Mouse (Mus musculus): Measurements from ENCODE around the gene Olfr1396. TPM values are rescaled to one million over a fixed set of nuclear protein-coding genes. Genes with fewer than 3 reads are reported as not detected.

Gene Olfr1396
- total RNA-seq (2015; ENCODE audit: low replicate concordance) (not detected in 2 replicates), total RNA-seq (2017; ENCODE audit: low replicate concordance) (not detected in 2 replicates)

DNA sequence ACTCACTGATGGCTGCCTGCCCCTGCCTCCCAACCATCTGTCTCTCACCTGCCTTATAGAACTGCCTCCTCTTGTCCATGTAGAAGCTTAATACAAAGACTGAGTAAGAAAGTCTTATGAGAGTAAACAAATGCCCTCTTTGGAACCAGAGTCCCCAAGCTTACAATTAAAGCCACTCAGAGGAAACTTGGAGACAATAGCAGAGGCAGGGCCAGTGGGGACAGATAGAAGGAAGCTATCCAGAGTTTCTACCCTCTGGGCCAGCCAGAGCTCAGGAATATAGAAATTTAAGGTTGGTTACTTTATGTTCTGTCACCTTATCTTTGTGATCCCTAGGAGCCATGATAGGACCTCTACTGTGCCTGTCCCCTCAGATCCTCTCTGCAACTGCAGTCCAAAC lies at the start of gene Olfr1396:
TSS of gene Olfr1396 (minus strand) at position 101 of the 400 bp plus-strand sequence.
- ATAC-seq (replicated peaks; ENCODE audit: low FRiP score, poor library complexity, severe bottlenecking) = no peak

DNA sequence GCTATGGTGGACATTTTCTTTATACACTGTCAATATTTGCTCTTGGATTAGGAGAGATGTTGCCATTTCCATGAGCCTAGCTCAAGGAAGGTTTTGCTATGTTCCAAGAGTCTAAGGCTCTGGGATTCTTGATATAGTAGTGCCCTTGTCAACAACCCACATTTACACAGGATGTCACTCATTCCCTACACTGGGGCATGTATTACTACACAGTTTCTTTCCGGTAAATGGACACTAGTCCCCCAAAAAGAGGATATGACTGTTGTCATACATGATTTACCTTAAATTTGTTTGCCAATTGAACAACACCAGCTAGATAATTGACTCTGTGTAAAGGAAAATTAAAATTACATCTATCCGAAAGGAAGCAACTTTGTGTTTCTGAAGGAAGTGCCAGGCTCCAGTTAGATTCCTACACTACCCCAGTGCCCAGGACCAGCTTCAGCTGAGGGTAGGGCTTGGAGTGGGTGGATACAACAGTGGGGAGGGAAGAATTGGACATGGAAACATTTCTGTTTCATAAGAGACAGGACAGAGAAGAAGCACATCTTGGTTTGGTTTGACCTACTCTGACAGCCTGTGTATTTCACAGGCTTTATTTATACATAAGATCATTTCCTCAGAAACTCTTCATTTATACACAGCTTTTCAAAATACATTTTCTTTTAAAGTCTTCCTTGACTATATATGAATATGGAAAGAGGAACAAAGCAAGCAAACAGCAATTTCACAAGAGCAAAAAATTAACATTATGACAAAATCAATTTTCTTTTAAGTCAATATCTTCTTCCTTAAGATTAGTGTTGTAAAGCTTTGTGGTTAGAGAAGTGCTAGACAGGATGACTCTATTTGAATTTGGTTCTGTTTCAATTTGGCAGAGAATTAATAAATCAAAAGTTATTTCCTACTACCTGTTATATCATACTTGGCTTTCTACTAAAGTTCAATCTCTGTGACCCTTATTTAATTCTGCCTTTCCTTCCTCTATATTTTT lies 42.4 kb upstream of the Olfr1396 start:
- ATAC-seq (replicated peaks; ENCODE audit: low FRiP score, poor library complexity, severe bottlenecking) = no peak

DNA sequence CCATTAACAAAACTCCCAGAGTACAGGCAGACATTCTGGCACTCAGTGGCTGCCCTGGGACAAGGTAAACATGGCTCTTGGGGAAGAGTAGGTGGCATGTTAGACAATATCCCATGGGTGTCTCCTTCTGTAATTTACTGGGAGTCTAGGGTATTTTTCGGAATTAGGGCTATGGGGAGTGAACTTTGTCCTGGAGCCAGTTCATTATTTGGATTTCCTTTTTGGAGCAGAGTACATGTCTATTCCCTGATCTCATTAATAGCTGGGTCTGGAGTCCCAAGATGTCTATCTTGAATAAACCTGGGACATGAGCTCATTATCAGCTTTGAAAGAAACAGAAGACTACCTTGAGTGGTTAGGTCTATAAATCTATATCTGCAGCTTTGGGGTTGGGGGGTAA lies 39.4 kb upstream of the Olfr1396 start, which contains the start of gene Olfr1394:
TSS of gene Olfr1394 (plus strand) at position 301 of the 400 bp plus-strand sequence.
- no peak for ATAC-seq (replicated peaks; ENCODE audit: low FRiP score, poor library complexity, severe bottlenecking)

DNA sequence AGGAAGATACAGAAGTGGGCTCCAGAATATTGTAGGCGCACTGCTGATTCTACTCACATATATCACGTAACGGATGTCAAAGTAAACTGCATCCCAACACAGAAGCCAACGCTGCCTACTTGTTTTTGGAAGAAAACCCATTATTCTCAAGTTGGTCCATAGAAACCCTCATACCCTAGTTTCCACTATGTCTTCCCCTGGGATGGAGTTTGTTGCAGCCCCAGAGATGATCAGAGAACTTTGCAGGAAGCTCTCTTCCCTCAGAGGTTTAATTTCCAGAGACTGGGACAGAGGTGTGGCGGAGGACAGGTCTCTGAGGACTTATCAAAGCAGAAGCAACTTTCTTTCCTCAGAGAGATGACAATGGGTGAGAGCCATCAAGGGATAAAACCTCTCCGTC lies 27.3 kb upstream of the Olfr1396 start, which contains the start of gene Olfr1395:
TSS of gene Olfr1395 (plus strand) at position 301 of the 400 bp plus-strand sequence.
- no peak for ATAC-seq (replicated peaks; ENCODE audit: low FRiP score, poor library complexity, severe bottlenecking)

DNA sequence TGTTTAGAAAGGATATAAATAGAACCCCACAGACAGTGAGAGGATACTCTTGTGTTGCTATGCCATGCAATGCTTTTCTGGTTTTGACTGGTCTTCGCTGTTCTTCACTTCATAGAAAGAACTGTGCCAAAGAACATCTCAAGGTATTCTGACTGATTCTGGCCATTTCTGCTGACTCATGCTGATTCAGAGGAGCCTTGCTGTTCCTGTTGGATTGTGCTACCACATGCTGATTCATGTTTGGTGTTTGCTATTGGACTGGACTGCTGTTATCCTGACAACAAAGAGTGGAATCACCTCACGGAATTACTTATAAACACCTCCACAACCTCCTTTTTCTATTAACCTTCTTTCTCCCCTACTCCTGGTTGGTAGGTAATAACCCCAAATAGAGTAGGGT lies 9.5 kb upstream of the Olfr1396 start:
- ATAC-seq (replicated peaks; ENCODE audit: low FRiP score, poor library complexity, severe bottlenecking) = peak; percentile 70

DNA sequence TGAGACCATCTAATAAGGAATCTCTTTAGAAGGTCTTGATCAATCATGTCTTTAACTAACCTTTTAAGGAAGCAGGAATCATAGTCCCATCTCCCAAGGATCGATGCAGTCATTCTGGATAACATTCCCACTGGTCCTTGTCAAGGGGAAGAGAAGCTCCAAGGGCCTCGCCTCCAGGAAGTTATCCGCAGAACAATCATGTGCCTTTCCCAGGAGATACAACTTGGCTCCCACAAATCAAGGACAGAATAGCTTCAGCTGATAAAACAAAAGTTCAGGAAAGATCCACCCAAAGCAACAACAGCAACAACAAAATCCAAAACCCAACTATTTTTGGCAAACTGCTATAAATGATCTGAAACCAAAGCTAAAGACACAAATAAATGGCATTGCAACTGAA lies 5.0 kb upstream of the Olfr1396 start:
- no peak for ATAC-seq (replicated peaks; ENCODE audit: low FRiP score, poor library complexity, severe bottlenecking)

DNA sequence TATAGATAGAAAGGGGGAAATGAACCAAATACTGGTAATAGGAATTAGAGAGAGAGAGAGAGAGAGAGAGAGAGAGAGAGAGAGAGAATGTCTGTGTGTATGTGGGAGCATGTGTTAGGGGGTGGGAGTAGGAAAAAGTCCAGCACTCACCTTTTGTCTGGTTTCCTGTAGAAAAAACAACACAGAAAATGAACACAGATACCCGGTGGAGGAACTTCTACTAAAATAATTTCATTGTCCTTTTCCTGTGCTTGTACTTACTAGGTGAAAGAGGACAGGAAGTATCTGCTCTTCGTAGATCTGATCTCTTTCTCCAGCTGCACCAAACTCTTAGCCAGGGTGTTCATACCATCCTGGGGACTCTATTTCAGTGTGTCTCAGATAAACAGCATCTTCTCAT lies 516 bp downstream of the Olfr1396 start:
- ATAC-seq (replicated peaks; ENCODE audit: low FRiP score, poor library complexity, severe bottlenecking) = no peak

DNA sequence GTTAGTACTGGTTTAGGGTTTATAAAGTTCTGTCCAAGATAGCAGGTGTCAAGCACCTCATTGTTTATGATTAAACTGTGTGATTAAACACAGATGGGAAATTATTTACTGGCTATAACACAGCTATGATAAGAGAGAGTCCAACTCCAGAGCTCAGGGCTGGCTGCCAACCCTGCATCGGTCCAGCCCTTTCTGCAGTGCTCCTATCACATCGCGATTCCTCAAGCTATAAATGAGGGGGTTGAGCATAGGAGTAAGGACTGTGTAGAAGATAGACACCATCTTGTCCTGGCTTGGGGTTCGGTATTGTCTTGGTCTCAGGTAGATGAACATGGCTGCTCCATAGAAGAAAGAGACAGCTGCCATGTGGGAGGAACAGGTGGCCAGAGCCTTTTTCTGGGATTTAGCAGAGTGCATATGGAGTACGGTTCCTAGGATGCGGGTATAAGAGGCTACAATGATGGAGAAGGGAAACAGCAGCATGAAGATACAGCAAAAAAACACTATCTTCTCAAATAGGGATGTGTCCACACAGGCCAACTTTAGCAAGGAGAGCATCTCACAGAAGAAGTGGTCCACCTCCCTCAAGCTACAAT lies 2.0 kb downstream of the Olfr1396 start:
- no peak for ATAC-seq (replicated peaks; ENCODE audit: low FRiP score, poor library complexity, severe bottlenecking)

DNA sequence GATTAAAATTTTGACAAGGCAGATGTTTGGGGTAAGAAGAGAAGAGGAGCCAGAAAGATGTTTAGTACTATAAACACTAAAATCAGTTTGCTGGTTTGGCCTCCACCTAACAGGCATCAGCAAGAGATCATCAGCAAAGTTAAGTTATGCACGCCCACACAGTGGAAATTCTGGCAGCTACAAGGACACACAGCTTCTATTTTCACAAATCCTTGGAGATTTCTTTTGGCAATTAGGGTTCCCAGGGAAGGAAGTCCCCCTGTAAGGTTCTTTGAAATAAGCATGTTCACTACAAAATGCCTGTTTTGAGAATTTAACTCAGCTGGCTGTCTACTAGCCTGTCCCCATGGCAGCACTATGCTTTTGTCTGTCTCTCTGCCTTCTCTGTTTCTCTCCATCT lies 3.7 kb downstream of the Olfr1396 start:
- no peak for ATAC-seq (replicated peaks; ENCODE audit: low FRiP score, poor library complexity, severe bottlenecking)

DNA sequence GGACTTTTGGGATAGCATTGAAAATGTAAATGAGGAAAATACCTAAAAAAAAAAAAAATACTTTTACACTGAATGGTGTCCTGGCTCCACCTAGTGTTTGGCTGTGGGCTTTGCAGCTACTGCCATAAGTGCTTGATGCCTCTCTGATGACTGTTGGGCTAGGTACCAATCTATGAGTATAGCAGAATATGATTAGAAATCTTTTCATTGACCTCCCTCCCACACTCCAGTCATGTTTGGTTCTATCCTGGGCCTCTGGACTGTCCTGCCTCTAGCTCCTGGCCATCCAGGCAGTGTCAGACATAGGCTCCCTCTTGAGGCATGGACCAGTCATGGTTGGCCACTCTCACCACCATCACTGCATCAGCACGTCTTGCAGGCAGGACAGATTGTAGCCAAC lies 5.8 kb downstream of the Olfr1396 start:
- peak; percentile 75 for ATAC-seq (replicated peaks; ENCODE audit: low FRiP score, poor library complexity, severe bottlenecking)

DNA sequence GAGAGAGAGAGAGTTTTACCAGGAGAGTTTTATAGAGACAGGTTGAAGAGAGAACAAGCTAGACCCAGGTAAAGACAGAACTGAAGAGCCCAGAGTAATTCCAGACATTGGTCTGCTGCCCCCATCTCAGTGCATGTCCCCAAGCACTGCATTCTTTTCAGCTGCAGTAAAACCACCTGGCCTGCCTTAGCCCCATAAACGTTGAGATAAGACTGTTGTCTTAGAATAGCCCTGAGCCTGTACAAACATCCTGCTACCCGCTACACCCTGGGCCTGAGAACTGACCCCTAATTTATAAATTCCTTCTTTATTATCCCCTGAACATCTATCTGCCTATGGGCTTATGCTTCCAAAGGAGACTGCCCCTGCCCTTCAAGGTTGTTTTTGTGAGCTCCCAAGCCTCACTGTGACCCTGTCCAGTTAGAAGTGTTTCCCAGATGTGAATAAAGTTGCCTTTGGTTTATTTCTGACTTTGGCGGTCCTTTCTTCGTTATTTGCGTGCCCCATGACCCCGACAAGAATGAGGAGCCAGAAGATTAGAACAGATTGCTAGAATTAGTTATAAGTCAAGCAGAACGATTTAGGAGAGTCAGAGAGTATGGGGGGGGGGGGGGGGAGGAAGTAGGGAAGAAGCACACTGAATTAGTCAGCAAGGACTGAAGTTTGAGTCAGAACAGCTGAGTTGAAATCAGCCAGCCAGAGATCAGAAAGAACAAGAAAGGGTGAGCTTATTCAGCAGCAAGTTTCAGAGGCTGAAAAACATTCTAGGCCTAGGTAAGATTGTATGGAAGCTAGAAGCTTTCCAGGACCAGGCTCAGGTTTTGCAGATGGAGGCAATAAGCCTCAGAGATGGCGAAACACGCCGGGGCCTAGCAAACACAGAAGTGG lies 6.8 kb downstream of the Olfr1396 start:
- no peak for ATAC-seq (replicated peaks; ENCODE audit: low FRiP score, poor library complexity, severe bottlenecking)

DNA sequence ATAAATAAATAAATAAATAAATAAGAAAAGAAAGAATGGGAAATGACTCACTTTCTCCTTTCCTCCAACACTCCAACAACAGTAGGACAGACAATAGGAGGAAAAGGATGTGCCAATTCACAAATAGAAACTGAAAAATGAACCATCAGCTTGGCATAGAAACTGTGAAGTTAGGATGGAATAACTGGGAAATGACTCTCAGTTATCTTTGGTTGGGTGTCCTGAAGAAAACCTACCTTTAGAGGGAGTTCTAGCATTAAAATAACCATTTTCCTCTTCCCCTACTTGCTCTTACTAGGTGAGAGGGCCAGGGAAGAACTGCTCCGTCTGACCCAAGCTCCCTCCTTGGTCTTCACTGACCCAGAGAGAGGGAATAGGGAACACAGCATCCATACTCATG lies 8.9 kb downstream of the Olfr1396 start:
- ATAC-seq (replicated peaks; ENCODE audit: low FRiP score, poor library complexity, severe bottlenecking) = no peak

DNA sequence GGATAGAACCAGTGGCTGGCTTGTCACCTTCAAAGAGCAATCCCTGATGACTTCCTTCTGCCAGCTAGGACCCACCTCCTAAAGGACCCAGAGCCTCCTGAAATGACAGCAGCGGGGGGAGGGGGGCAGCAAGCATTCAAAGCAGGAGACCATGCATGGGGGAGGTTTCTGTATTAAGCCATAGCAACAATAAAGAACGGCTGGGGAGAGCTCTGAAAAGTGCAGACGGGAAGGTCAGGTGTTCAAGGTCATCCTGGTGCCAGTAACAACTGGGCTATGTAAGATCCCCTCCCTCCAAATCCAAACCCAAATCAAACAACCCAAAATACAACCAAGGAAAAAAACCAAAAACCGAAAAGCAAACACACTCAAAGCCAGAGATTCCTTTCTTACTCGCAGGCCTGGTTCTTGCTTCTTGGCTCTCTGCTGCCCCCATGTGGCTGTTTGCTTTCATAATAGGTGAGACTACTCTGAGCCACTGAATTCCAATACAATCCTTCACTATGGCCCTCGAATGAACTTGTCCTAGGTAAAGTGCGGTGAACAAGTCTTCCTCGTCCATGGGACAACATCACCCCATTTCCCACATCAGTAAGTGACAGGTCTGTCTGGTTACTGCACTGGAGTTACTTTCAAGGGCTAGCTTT lies 11.5 kb downstream of the Olfr1396 start:
- ATAC-seq (replicated peaks; ENCODE audit: low FRiP score, poor library complexity, severe bottlenecking) = peak; percentile 73

DNA sequence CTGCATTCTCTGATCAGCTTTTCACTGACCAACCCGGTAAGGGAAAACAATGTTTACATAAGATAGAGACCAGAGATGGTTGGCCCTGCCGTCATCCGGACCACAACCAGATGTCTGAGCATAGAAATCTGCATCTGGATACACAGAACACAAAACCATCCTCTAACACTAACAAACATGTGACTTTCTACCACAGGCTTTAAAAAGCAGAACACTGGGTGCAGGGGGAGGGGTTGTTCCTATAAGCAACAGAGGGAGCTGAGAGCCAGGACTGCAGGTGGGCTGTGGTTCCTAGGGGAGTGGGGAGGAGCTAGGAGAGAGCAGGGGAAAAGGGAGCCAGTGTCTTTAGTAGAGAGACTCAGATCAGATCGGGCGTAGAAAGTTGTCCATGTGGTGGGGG lies 13.2 kb downstream of the Olfr1396 start:
- no peak for ATAC-seq (replicated peaks; ENCODE audit: low FRiP score, poor library complexity, severe bottlenecking)

DNA sequence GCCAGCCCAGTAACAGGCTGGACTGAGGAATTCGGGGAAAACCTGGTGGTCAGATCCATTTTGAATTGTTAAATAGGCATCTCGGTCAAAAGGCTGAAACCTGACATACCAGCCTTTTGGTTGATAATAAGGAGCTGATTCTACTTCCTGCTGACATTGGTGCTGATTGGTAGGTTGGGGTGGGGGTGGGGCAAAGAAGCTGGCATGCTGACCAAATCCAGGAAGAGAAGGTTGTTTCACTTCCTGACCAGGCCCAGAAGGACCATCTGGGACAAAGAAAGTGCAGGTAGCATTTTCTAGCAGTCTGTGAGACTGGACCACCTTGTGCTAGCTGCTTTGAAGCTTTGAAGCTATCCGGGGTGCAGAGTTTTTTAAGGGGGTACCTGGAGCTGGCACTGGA lies 14.3 kb downstream of the Olfr1396 start:
- peak; percentile 80 for ATAC-seq (replicated peaks; ENCODE audit: low FRiP score, poor library complexity, severe bottlenecking)

DNA sequence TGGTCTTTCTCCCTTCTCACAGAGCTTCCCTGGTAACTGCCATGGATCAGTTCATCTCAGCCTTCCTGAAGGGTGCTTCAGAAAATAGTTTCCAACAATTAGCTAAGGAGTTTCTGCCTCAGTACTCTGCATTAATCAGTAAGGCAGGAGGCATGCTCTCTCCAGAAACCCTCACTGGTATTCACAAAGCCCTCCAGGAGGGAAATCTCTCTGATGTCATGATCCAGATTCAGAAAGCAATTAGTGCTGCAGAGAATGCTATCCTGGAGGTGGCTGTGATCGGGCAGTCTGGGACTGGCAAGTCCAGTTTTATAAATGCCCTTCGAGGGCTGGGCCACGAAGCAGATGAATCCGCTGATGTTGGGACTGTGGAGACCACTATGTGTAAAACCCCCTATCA lies 19.3 kb downstream of the Olfr1396 start:
- ATAC-seq (replicated peaks; ENCODE audit: low FRiP score, poor library complexity, severe bottlenecking) = no peak

DNA sequence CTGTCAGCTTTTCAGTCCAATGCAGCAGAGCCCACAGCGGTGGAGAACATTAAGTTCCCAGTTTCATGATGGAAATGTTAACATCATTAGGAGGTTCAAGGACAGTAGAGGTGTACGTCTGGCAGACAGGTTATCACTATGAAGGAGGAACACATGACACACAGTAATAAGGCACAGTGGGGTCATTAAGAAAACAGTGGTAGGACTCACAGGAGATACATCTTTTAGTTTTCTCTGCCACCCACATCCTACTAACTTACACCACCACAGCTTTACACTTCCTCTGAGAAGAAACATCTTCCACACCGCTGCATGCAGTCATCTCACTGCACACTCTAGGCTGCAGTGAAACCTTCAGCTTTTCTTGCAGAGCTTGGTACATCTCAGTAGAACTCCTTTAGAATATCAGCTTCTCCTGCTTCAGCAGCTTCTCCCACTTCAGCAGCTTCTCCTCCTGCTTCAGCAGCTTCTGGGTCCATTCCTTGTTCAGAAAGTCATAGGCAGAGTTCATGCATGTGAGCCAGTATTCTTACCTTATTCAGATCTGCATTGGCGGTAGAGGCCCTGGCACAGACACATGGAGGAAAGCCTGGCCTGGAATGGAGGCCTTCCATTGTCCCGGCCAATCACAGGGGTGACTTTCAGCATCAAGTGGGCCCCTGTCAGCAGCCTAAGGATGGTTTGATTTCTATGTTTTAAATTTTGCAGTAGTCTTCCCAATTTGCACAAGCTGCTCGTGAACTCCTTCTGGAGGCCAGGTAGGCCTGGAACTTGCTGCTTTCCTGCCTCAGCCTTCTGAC lies 20.6 kb downstream of the Olfr1396 start:
- ATAC-seq (replicated peaks; ENCODE audit: low FRiP score, poor library complexity, severe bottlenecking) = no peak

DNA sequence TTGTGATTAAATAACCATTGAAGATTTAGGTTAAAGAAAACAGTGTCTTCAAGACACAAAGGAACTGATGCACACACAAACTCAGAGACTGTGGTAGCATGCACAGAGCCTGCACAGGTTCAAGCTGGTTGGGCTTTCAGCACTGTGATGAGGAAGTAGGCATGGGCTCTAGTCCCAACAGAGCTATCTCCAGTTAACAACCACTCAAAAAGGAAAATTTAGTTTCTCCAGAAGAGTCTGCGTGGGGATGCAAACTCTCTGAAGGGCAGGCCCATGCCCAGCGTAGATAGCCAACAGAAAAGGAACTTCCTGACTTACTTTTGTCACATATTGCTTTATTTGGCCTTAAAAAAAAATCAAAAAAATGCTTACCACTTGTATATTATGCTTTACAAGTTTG lies 21.9 kb downstream of the Olfr1396 start:
- no peak for ATAC-seq (replicated peaks; ENCODE audit: low FRiP score, poor library complexity, severe bottlenecking)

Measured in erythroblast, adult 5-6 weeks (primary cell).